Mouse (Mus musculus): ENCODE results near the gene Ube2cbp. TPM values are rescaled to one million over a fixed set of nuclear protein-coding genes. Genes with fewer than 3 reads are reported as not detected.

Gene Ube2cbp
- total and polyA plus RNA-seq, 3 experiments = 3.3 to 6.4 (median 5.5) TPM

DNA sequence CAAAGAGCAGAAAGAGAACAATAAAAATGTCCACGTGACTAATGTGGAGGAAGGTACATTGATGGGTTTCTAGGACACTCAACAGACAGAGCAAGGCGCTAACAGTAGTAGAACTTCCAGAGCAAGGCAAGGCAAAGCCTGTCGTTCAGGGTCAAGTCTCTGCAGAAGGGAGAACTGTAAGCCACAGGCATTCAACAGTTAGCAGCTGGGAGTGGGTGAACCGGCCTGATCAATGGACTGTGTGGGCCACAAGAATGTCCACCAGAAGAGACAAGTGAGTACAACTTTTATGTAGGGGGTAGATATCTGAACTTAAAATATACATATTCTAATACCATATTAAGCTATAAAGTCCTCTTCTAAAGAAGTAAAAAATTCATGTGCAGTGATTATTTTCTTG lies 41.4 kb downstream of the Ube2cbp start:
- Histone ChIP-seq H3K36me3 (replicated peaks in 1 of 2; ENCODE audit: control insufficient read depth in 1 of 2, insufficient read depth in 1 of 2, low read length in 1 of 2) (no peaks in the 10 kb centered on the region), H3K4me3 (replicated peaks in 1 of 3; ENCODE audit: low read depth in 2 of 3, low read length in 2 of 3, poor library complexity in 1 of 3) (no peak overlapping the region), H3K9ac (ENCODE audit: insufficient read depth, low read depth) (no peak overlapping the region), H3K27ac (ENCODE audit: insufficient read depth, low read depth) (no peak overlapping the region), H3K79me2 (replicated peaks; ENCODE audit: control insufficient read depth, extremely low read depth, insufficient read depth, poor library complexity, severe bottlenecking) (no peaks in the 10 kb centered on the region), H3K9me3 (replicated peaks; ENCODE audit: low read length) (no peaks in the 10 kb centered on the region), H3K4me2 (ENCODE audit: insufficient read depth, low read depth, poor library complexity, severe bottlenecking) (no peak overlapping the region), H3K4me1 (ENCODE audit: control insufficient read depth in 1 of 2, insufficient read depth in 2 of 2) (peaks cover 0 to 5% of the 10 kb centered on the region in 2 experiments; a peak in 1 of 4 replicates), H3K27me3 (replicated peaks) (no peaks in the 10 kb centered on the region)
- in situ Hi-C loops (cut with MboI; ENCODE audit: low pct_ligation_motif_present, low pct_unique_long_range_greater_than_20kb, low sequenced_read_pairs) = no loop called here
- dilution Hi-C loops (cut with MboI; ENCODE audit: extremely low pct_ligation_motif_present, extremely low pct_unique_long_range_greater_than_20kb, low sequenced_read_pairs) = no loop called here
- no peak for DNase-seq (ENCODE audit: extremely low read depth)
- TF ChIP-seq ZMIZ1 (IDR thresholded peaks at IDR 0.05; ENCODE audit: low read depth, low read length) (no peak), SIN3A (IDR thresholded peaks at IDR 0.05; ENCODE audit: low read length) (no peak), MXI1 (IDR thresholded peaks at IDR 0.05; ENCODE audit: low read depth, low read length) (no peak)

DNA sequence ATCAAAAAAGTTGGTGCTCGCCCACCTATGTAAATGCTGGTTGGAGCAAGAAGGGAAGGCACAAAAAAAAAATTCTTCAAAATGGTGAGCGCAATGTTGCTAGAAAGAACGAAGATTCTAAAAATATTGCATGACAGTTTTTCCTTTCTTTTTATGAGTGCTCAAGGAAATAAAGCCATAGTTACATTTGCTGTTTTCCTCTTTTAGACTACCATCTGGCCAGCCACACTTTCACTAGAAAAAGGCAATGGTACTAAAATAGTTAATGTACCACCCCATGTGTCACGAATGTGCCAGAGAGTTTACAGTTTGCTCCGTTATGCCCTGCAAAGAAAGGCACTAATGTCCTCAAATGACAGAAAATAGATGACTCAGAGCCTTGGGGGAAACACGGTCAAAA lies 45.4 kb downstream of the Ube2cbp start:
- TF ChIP-seq SIN3A (IDR thresholded peaks at IDR 0.05; ENCODE audit: low read length) = no peak
- TF ChIP-seq E2F4 (IDR thresholded peaks at IDR 0.05; ENCODE audit: insufficient replicate concordance, low read depth, low read length) = no peak
- no peak for TF ChIP-seq JUND (conservative IDR thresholded peaks at IDR 0.05; ENCODE audit: low read depth, low read length)
- TF ChIP-seq POLR2AphosphoS2 (IDR thresholded peaks at IDR 0.05; ENCODE audit: low read depth, low read length) = no peak
- no peak for TF ChIP-seq POLR2A (IDR thresholded peaks at IDR 0.05; ENCODE audit: low read depth, low read length)
- TF ChIP-seq KAT2A (IDR thresholded peaks at IDR 0.05; ENCODE audit: insufficient replicate concordance, low read length) = no peak
- TF ChIP-seq CHD1 (IDR thresholded peaks at IDR 0.05; ENCODE audit: low read depth, low read length) = no peak
- TF ChIP-seq ZMIZ1 (IDR thresholded peaks at IDR 0.05; ENCODE audit: low read depth, low read length) = no peak
- no peak for TF ChIP-seq JUN (IDR thresholded peaks at IDR 0.05; ENCODE audit: insufficient read depth, low read depth, low read length)
- no peak for TF ChIP-seq PAX5 (IDR thresholded peaks at IDR 0.05; ENCODE audit: low read length)
- TF ChIP-seq GABPA (IDR thresholded peaks at IDR 0.05; ENCODE audit: insufficient replicate concordance, low read depth, low read length) = no peak
- TF ChIP-seq IRF4 (IDR thresholded peaks at IDR 0.05; ENCODE audit: low read depth, low read length) = no peak
- no peak for TF ChIP-seq ZNF384 (IDR thresholded peaks at IDR 0.05; ENCODE audit: low read depth, low read length)
- TF ChIP-seq NELFE (IDR thresholded peaks at IDR 0.05; ENCODE audit: low read depth, low read length) = no peak
- no peak for TF ChIP-seq RCOR1 (conservative IDR thresholded peaks at IDR 0.05; ENCODE audit: low read depth, low read length)
- no peak for TF ChIP-seq RAD21 (IDR thresholded peaks at IDR 0.05; ENCODE audit: low read depth, low read length)
- no peak for TF ChIP-seq ETS1 (conservative IDR thresholded peaks at IDR 0.05; ENCODE audit: low read depth, low read length)
- no peak for TF ChIP-seq CTCF (conservative IDR thresholded peaks at IDR 0.05 in 1 of 2, IDR thresholded peaks at IDR 0.05 in 1 of 2; ENCODE audit: low read depth in 2 of 2, low read length in 2 of 2)
- TF ChIP-seq CHD2 (IDR thresholded peaks at IDR 0.05; ENCODE audit: low read length) = no peak
- H3K36me3 ChIP-seq (replicated peaks in 1 of 2; ENCODE audit: control insufficient read depth in 1 of 2, insufficient read depth in 1 of 2, low read length in 1 of 2) = no peaks in the 10 kb centered on the region
- no peaks in the 10 kb centered on the region for H3K79me2 ChIP-seq (replicated peaks; ENCODE audit: control insufficient read depth, extremely low read depth, insufficient read depth, poor library complexity, severe bottlenecking)
- no peak overlapping the region for H3K4me3 ChIP-seq (replicated peaks in 1 of 3; ENCODE audit: low read depth in 2 of 3, low read length in 2 of 3, poor library complexity in 1 of 3)
- H3K4me1 ChIP-seq (ENCODE audit: control insufficient read depth in 1 of 2, insufficient read depth in 2 of 2) = no peaks in the 10 kb centered on the region
- no peak overlapping the region for H3K9ac ChIP-seq (ENCODE audit: insufficient read depth, low read depth)
- H3K4me2 ChIP-seq (ENCODE audit: insufficient read depth, low read depth, poor library complexity, severe bottlenecking) = no peak overlapping the region
- dilution Hi-C loops (cut with MboI; ENCODE audit: extremely low pct_ligation_motif_present, extremely low pct_unique_long_range_greater_than_20kb, low sequenced_read_pairs) (no loop called here), in situ Hi-C loops (cut with MboI; ENCODE audit: low pct_ligation_motif_present, low pct_unique_long_range_greater_than_20kb, low sequenced_read_pairs) (no loop called here)
- DNase-seq (ENCODE audit: extremely low read depth) = peak; percentile 11
- H3K9me3 ChIP-seq (replicated peaks; ENCODE audit: low read length) = no peaks in the 10 kb centered on the region
- H3K27me3 ChIP-seq (replicated peaks) = no peaks in the 10 kb centered on the region
- H3K27ac ChIP-seq (ENCODE audit: insufficient read depth, low read depth) = no peak overlapping the region

All from CH12.LX (cell line).